Mouse (Mus musculus): ENCODE measurements around the gene Pttg1ip.

The Pttg1ip gene

DNA sequence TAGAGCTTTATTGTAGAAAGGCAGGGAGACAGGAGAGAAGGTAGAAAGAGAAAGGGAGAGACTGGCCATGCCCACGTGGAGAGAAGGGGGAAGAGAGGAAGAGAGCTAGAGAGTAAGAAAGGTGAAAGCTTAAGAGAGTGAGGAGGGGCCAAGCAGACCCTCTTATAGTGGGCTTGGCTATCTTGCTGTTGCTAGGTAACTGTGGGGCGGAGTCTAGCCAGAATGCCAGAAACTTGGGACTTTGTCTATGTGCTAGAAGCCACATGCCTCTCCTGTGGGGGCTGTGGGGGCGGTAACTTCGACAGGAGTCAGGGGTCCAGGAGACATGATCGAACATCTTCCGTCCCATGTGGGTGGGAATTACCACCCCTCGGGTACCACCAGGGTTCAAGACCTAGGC lies 12.0 kb upstream of the Pttg1ip start:
- no peak for DNase-seq (ENCODE audit: low spot score in 2 of 2)

DNA sequence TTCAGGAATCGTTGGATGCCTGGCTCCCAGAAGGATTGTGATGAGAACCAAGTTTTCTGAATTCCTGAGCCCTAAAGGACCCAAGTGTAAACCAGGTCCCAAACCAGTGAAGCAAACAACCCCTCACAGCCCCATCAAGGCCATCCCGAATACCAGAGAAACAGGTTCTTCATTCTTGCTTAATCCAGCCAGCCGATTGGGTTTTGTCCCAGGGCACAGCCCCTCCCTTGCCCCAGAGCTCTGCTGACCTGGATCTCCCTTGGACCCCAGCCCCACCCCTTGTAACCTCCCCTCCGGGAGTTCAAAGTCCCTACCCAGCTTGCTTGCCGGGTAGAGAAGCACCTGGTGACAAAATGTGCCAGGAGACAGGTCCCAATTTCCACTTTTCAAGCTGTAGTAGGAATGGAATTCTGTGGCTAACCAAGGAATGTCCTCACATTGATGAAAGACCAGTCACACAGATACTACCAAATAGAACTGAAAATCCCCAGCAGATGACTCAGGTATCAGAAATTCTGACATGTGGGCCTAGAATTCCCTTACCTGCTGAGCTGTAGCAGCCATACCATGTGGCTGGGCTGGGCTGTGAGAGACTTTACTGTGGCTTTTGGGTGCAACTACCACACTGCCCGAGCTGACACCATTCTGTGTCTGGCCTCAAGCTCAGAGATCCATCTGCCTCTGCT lies 11.4 kb upstream of the Pttg1ip start:
- DNase-seq (ENCODE audit: low spot score in 2 of 2), result no peak

DNA sequence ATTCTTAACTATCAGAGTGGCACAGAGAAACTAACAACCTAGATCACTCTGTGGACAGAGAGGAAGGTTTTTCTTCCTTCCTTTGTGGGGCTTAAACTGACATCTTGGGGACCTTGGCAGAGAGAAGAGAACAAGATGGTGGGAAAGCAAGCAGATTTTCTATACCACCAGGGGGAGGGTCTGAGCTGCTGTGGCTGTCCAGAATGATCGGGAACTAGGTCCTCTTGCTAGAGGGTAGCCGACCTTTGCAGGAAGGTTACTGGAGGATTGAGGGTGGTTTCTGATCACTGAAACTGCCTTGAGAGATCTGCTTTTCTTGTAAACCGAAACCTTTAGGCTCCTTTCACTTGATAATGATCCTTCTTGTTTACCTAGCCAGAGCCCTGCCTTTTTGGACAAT lies 9.3 kb upstream of the Pttg1ip start:
- DNase-seq (ENCODE audit: low spot score in 2 of 2), result no peak

DNA sequence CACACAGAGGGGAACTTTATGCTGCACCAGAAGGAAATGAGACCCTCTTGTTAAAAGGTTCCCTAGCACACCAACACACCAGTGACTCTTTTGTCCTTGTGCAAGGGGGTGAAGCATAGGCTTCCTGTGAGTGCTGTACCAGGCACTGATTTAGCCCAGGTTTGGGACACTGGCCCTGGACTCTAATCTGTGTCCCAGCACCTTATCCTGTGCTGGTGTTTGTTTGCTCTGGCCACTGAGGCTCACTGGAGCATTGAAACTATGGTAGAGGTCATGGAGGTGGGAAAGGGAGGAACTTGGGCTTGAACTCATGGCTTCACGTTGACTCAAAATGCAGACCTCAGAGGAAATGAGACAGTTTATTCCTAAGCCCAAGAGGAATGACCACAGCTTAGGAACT lies 8.4 kb upstream of the Pttg1ip start:
- DNase-seq (ENCODE audit: low spot score in 2 of 2), result no peak

DNA sequence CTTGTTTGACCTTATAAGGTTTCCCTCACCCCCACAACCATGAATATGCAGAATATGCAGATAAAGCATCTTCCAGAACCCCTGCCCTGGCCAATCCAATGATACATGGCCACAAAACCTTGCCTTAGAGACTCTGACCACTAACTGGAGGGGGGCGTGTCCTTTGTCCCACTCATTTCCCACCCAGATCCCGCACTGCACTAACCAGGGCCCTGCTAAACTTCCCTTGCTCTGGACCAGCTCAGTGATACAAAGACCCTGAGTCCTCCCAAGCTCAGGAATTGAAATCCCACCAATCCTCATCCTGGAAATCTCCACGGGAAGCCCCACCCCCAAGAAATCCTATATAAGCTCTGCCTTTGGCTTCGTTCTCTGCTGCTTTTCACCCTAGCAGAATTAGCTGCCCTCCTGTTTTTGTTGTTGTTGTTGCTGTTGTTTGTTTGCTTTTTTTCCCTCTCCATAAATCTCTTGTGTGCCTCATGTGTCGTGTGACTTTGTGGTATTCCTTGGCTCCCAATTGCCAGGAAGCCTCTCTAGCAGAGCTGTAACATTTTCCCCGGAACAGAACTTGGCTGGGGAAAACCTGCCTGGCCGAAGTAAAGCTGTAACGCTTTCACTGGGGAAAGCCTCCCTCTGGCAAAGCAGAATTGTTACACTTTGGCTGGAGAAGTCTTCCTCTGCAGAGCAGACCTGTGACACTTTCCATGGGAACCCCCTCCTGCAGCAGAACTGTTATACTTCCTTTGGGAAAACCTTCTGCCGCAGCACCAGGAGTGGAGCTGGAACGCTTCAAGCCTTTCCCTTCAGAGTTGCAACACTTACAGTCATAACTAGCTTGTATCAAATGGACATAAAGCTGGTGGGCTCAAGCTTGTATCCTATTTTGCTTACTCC lies 1.2 kb upstream of the Pttg1ip start:
- no peak for DNase-seq (ENCODE audit: low spot score in 2 of 2)

DNA sequence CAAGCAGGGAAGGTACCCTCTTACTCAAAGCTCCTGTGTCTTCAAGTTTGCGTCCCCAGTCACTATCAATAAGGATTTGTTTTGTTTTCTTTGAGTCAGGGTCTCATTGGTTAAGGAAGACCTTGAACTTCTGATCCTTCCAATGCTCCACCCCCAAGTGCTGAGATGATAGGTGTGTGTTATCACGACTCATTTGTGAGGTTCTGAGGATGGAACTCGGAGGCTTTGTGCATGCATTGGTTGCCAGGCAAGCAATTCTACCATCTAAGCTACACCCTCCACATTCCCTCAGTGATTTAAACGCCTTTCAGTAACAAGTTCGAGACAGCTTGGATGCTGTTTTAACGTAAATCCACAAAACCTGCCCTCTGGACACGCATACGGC lies 505 bp upstream of the Pttg1ip start:
- DNase-seq (ENCODE audit: low spot score in 2 of 2), result no peak

DNA sequence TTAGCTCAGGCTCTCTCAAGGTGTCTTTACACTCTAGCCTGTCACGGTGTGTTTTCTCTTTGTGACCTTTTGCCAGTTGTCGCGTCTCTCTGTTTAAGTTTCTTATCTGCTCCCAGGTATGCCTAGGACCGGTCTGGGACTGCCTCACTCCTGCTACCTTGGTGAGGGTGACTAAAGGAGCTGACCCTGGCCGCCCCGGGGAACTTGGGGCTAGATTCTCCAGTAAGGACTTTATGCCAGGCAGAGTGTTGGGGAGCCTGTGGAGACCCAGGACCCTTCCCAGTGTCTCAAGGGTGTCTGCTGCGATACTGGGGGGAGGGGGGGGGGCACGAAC lies 732 bp downstream of the Pttg1ip start:
- DNase-seq (ENCODE audit: low spot score in 2 of 2), result no peak

DNA sequence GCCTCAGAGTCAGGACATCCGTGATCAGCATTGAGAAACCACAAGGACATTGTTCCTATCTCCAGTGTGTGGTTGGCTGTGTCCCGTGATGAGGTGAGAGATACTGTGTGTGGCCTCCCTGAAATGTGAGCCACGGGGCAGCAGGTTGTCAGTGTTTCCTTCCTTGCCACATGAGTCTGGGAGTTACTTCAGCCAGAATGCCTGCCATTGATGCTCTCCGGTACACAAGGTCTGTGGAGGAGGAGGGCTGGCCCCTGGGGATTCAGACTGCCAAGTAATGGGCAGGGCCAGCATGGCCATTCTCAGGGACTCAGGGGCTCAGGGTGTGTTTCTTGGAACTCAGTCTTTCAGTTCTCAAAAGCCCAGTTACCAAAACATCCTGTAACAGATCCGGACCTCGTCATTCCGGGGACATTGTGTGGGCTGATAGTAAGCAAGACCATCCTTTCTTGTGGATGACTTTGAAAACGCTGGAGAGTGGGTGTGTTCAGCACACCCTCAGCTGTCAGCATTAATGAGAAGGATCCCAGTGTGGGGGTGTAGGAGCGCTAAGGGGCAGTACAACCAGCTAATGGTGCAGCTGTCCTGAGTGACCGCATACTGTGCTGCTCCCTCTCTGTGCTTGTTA lies 2.4 kb downstream of the Pttg1ip start:
- DNase-seq (ENCODE audit: low spot score in 2 of 2), result no peak

DNA sequence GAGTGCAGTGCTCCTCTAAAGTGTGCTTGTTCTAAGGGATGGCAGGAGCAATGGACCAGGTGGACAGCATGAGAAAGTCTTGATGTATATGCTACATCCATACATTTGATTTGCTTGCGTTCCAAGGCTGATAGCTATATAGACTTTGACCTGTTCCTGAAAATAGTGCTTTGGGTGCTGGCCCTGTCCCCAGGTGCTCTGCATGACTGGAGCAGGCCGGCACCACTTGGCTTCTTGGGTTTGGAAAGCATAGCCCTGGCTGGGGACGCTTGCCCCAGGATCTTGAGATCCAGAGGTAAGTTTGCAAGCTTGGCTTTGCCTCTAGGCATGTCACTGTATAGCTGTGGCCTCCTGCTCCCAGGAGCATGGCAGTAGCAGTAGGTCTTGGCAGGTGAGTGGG lies 5.1 kb downstream of the Pttg1ip start:
- no peak for DNase-seq (ENCODE audit: low spot score in 2 of 2)

DNA sequence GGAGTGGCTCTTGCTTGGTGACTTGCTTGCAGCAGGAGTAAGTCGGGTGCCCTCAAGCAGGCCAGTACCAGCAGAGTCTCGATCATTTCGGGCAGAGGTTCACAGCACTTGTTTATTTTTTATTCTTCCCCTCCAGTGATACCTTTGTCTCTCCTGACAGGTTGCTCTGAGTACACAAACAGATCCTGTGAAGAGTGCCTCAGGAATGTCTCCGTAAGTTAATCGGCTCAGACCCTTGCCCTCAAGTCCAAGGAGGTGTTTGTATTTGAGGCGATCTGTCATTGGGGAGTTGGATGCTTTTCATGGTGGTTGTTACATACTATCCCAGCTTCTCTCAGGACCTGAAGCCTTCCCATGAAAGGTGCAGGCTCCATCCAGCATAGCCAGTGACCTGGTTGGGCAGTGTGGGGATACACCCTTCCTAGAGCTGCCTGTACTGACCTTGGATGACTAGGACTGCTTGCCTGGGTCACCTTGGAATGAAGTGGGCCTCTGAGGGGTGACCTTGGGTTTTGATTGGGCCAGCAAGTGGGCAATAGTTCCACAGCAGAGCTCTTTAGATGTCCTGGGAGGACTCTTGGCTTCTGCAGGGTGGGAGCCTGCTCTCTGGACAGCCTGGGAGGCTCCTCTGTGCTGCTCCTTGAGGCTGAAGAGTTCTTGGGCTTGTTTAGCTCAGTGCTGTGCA lies 5.7 kb downstream of the Pttg1ip start:
- no peak for DNase-seq (ENCODE audit: low spot score in 2 of 2)

DNA sequence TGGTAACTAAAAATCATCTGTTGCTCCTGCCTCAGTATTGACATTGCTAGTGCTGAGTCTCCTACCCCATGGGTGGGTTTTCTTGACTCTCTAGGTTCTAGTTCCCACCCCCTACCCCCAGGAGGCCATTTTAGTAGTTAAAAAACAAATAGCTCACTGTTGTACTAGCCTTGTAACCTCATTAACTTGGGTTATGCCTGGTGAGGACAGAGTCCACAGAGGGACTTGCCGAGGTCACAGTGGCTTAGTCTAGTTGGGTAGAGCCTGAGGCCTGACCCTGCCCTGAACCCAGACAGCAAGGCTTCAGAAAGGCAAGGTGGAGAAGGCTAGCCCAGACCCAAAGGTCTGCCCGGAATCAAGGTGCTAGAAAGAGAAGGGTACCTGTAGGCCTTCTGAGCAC lies 6.5 kb downstream of the Pttg1ip start:
- DNase-seq (ENCODE audit: low spot score in 2 of 2), result no peak

DNA sequence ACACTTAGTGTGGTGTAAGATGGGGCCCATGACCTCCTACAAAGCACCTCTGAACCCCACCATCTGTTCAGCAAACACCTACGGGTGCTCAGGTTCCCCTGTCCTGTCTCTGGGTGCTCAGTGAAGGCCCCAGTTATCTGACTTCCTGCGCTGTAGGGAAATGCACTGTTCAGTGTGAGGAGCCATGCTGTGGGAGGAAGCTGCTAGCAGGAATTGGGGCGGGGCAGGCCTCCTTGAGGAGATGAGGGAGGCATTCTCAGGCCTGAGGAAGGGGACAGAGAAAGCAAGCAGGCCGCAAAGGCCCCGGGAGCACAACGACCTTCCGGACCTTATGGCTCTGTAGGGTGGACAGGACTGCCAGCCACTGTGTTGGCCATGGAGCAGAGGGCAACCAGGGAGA lies 7.6 kb downstream of the Pttg1ip start:
- no peak for DNase-seq (ENCODE audit: low spot score in 2 of 2)

DNA sequence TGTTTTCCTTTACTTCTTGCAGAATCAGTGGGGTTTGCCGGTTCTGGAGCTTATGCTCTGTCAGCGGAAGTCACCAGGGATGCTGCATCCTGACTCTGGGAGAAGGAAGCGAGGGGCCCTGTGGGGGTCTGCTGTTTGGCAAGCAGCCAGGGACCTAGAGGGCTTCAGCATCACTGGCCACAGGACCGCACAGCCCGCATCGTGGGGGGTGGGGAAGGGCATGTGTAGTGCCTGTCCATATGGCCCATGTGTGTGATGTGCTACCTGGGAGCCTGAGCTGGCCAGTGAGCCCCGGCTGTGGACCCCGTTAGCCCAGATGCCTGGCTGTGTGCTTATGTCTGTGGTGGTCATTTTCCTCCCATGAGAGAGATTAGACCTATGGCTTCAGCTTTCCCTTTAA lies 8.2 kb downstream of the Pttg1ip start:
- no peak for DNase-seq (ENCODE audit: low spot score in 2 of 2)

DNA sequence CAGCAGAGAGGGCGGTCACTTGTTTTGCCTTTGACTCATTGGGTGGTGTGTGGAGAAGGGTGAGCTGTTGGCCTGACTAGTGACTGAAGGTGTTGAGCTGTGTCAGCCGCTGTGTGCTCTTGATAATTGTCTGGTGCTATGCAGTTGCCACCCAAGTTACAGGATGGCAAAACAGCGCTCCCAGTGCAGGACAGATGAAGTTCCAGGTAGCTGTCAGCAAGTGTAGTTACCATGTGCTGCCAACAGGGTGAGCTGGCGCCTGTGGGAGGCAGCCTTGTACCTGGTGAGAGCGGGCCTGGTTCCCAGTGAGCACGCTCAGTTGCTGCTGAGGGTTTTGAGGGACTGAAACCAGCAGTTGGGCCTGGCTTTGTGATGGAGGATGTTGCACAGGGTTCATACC lies 9.3 kb downstream of the Pttg1ip start:
- peak in 1 of 2 experiments; percentile 27 for DNase-seq (ENCODE audit: low spot score in 2 of 2)

DNA sequence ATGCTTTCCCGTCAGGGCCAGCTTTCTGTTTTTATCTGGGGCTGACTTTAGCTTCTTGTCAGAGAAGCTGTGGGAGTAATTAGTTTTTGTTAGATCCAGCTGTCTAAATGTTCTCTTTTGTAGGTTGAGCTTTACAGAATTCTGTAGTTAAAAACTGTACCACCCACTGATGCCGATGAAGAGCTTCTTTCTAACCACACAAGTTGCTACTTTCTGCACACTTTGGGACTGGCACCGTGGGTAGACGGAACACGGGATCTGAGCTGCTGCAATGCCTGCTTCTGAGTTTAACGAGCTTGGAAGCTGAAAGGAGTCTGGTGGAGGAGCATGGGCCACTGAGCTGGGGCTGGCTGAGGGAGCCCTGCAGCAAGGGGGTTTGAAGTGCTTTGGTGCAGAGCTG lies 10.0 kb downstream of the Pttg1ip start:
- no peak for DNase-seq (ENCODE audit: low spot score in 2 of 2)

DNA sequence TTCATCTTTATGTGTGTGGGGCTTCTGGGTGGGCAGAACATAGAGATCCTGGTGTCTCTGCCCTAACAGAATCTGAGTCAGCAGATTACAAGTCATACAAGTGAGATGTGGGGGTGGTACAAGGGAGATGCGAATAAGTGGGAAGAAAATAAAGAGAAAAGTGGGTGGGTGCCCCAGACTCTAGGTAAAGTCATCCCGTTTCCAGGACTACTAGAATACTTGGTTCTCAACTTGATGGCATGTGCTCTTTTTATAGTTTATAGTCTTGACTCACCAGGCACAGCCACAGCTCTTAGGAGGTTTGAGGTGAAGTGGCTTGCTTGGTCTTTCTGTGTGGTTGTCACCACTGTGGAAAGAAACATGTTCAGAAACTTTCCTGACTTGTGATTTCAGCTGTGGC lies 14.5 kb downstream of the Pttg1ip start:
- no peak for DNase-seq (ENCODE audit: low spot score in 2 of 2)

DNA sequence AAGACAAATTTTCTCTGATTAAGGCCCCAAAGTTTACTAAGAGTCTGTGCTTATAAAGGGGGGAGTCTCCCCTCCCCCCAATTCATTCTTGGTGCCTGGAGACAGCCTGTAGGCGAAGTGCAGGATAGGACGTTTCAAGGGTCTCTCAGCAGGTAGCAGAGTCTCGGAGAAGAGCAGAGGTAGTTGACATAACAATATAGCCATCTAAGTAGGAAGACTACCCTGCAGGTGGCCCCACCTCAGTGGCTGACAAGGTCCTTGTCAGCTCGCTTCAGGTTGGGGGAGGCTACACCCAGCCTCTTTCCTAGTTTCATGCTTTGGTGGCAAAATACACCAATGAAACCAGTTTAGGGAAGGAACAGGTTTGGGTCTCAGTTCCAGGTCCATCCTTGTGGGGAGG lies 21.5 kb downstream of the Pttg1ip start:
- no peak for DNase-seq (ENCODE audit: low spot score in 2 of 2)

DNA sequence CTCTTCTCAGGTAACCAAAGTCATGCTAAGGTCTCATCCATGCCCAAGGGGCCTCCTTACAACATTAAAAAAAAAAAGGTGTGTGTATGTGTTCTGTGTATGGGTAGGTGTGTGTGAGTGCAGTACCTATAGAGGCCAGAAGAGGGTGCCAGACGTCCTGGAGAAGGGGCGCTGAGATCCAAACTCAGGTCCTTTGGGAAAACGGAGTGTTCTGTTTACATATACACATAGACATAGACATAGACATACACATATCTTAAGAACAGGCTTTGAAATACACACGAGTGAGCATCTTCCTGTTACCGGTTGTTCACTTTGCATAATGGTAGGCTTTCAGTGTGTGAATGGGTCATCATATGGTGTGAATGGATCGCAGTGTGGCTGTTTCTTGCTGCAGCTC lies 22.6 kb downstream of the Pttg1ip start:
- DNase-seq (ENCODE audit: low spot score in 2 of 2), result no peak

DNA sequence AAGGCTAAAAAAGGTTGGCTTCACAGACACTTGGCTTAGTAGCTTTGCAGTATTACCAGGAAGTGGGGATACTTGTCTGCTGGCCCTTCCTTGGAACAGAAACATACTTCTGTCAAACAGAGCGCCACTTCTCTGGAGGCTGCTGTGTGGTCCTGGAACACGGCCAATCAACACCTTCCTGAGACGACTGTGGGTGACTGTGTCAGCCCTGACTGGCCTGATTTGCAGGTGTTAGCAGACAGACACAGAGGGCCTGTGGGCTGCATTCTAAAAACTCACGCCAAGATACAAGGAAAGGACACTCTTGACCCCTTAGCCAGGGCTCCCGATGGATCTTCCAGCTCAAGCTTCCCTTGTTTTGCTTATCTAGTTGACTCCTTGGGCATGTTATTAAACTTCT lies 23.4 kb downstream of the Pttg1ip start:
- DNase-seq (ENCODE audit: low spot score in 2 of 2), result no peak

DNA sequence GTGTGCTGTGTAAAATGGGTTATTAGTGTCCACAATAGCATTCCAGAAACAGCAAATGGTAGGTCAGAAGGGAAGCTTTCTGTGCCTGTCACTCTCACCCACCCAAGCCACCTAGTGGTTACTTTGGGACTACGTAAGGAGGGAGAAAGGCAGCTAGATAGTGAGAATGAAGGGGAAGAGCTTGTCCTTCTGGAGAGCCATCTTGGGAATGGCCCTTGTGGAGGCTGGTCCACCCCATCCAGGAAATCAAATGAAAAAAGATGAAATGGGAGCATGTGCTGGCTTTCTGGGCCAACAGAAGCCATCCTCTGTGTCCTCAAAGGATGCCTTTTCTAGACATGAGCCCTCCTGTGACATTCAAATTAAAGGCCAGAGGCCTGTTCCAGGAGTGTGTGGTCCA lies 23.8 kb downstream of the Pttg1ip start:
- DNase-seq (ENCODE audit: low spot score in 2 of 2), result no peak

DNA sequence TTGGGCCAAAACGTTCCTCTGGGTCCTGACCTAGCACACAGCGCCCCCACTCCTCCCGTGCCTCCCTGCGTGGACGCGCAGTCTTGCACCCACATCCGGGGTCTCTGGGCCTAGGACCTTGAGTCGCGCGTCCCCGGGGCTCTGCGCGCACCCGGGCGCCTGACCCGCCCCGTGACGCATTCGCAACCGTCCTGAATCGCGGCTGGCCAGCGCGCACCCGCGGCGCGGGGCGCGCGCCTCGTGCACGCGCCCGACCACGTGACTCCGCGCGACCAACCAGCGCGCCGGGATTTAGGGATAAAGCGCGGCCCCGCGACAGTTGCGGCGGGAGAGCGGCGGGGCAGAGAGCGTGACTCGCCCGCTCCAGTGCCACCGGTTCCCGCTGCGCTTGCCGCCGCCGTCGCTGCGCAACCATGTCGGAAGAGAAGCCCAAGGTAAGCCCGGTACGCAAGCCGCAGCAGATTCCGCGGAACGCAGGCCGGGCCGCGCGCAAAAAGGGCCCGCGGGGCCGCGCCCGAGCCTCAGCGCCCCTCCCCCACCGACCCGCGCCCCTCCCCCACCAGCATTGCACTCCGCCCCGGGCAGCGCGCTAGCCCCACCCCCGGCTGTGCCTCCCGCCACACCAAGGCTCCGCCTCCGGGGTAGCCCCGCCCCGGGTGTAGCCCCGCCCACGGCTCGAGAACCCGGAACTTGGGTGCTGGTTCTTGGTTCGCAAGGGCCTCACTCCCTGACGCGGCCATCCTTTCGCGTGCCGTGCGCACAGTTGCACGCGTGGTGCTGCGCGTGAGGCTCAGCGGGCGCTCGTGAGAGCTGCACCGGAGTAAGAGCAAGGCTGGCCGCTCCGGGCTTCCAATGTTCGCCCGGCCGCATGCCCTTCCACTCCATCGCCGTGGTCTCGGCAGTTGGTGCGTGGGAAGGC lies 24.6 kb downstream of the Pttg1ip start, which contains the start of the genes Sumo3 and Gm49325:
TSS of gene Sumo3 (plus strand) at position 190 of the 919 bp plus-strand sequence.
TSS of gene Gm49325 (plus strand) at position 290 of the 919 bp plus-strand sequence.
- peak; percentile 93 to 97 for DNase-seq (ENCODE audit: low spot score in 2 of 2)

All from cerebellum, postnatal 4 days (tissue).